Mouse (Mus musculus): ENCODE data around the gene Gm20388. TPM values are rescaled to one million over a fixed set of nuclear protein-coding genes. Genes with fewer than 3 reads are reported as not detected.

Gene Gm20388
- polyA plus RNA-seq, 1 experiment from 2014 or later, result 4.4 TPM

DNA sequence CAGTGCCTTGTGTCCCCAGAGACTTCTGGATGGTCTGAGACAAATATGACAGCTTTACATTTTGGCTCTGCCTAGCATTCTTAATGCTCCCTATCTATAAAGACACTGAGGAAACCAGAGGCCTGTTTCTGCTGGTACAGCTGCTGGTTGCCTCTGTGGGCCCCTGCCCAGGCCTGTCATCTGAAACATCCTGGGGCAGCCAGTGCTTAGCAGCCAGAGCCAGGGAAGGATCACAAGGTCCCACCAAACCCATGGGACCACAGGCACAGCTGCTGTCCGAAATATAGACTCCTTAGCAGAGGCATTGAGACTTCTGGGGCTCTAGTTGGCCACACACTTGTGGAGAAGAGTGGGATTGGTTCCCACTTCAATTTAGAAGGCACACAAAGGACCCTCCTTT lies 2874.1 kb downstream of the Gm20388 start:
- Histone ChIP-seq H3K4me1 (replicated peaks) (no peaks in the 10 kb centered on the region), H3K9me3 (no peaks in the 10 kb centered on the region), H3K4me2 (replicated peaks) (no peak overlapping the region), H3K9ac (replicated peaks) (no peak overlapping the region), H3K36me3 (peaks cover 98% of the 10 kb centered on the region), H3K27ac (no peak overlapping the region), H3K27me3 (no peaks in the 10 kb centered on the region), H3K4me3 (replicated peaks) (no peak overlapping the region)
- 78% methylated on average over 1 of the region's 1 CpGs for WGBS
- no peak for ATAC-seq

DNA sequence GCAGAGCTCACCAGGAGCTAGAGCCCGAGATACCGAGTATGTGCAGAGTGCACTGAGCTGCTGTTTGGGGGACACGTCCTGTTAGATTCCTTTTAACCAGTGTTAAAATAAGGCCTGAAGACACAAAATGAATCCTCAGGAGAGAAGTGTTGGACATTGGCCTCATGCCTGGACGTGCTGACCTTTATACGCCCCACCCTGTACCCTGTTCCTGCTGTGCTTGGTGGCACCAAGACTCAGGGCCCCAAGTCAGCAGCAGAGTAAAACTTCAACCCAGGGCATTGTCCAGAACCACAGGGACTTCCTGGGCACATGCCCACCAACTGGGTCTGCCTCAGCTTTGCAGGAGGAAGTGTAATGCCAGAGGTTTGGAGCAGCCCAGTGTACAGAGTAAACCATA lies 2879.2 kb downstream of the Gm20388 start:
- peaks cover 70% of the 10 kb centered on the region for H3K36me3 ChIP-seq
- ATAC-seq, result no peak
- no peak overlapping the region for H3K9ac ChIP-seq (replicated peaks)
- no peaks in the 10 kb centered on the region for H3K9me3 ChIP-seq
- H3K4me2 ChIP-seq (replicated peaks), result no peak overlapping the region
- H3K27me3 ChIP-seq, result no peaks in the 10 kb centered on the region
- 97% methylated on average over 5 of the region's 5 CpGs for WGBS
- peaks cover 15% of the 10 kb centered on the region for H3K4me1 ChIP-seq (replicated peaks)
- H3K27ac ChIP-seq, result no peak overlapping the region
- H3K4me3 ChIP-seq (replicated peaks), result no peak overlapping the region

DNA sequence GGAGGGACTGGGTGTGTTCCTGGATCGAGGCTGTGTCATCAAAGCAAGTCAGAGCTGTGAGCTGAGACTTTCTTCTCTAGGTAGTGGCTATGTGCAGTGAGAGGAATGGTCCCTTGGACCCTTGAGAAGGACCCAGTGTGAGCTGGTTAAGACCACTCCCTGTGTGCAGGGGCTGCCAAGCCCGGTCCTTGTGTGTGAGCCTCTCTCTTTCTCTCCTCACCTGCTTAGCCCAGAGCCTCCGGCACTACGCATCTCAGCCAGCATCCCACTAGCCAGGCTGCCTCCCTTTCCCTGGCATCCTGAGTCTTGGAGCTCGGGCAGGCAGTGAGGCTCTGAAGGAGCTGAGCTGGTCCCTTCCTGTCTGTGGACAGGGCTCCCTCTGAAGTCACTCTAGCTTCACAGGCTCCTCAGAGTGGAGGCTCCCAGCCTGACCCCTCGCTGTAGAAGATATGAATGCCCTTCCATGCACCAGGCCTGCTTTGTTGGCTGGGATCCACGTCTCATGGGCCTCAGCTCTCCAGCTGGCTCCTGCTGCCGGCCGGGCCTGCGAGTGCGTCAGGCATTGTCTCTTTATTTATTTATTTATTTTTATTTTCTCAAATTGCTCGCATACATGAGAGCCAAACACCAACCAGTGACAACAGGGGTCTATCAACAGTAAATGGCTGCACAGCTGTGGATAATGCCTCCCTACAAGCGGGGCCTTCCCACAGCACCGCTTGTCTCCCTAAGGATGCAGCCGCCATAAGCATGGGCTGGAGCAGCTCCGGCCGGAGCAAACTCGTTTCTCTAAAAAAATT lies 2882.9 kb downstream of the Gm20388 start:
- H3K4me2 ChIP-seq (replicated peaks), result no peak overlapping the region
- H3K9me3 ChIP-seq, result no peaks in the 10 kb centered on the region
- H3K9ac ChIP-seq (replicated peaks), result peak overlapping the region; percentile 28; the same call in 1 of the 2 replicates
- H3K27me3 ChIP-seq, result no peaks in the 10 kb centered on the region
- peaks cover 33% of the 10 kb centered on the region for H3K36me3 ChIP-seq
- H3K4me3 ChIP-seq (replicated peaks), result no peak overlapping the region
- peaks cover 15% of the 10 kb centered on the region for H3K4me1 ChIP-seq (replicated peaks)
- ATAC-seq, result peak; percentile 75
- H3K27ac ChIP-seq, result peak overlapping the region; percentile 86
- WGBS, result 59% methylated on average over 18 of the region's 18 CpGs

DNA sequence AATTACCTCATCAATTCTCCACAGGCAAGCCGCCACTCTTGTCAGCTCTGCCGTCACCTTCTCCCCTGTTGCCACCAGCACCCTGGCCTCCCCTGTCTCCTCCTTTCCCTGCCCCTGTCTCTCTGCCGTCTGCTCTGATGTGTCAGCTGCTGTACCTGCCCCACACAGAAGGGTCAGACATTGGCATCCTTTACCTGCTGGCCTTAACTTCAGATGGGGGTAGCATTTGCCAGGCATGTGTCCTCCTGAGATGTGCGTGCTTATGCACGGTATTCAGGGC lies 2883.5 kb downstream of the Gm20388 start:
- 58% methylated on average over 5 of the region's 5 CpGs for WGBS
- H3K27ac ChIP-seq, result peak overlapping the region; percentile 86
- H3K27me3 ChIP-seq, result no peaks in the 10 kb centered on the region
- H3K9me3 ChIP-seq, result no peaks in the 10 kb centered on the region
- H3K4me3 ChIP-seq (replicated peaks), result no peak overlapping the region
- H3K4me2 ChIP-seq (replicated peaks), result no peak overlapping the region
- H3K9ac ChIP-seq (replicated peaks), result peak overlapping the region; percentile 40; the same call in 1 of the 2 replicates
- ATAC-seq, result peak; percentile 52
- peaks cover 15% of the 10 kb centered on the region for H3K4me1 ChIP-seq (replicated peaks)
- peaks cover 28% of the 10 kb centered on the region for H3K36me3 ChIP-seq

DNA sequence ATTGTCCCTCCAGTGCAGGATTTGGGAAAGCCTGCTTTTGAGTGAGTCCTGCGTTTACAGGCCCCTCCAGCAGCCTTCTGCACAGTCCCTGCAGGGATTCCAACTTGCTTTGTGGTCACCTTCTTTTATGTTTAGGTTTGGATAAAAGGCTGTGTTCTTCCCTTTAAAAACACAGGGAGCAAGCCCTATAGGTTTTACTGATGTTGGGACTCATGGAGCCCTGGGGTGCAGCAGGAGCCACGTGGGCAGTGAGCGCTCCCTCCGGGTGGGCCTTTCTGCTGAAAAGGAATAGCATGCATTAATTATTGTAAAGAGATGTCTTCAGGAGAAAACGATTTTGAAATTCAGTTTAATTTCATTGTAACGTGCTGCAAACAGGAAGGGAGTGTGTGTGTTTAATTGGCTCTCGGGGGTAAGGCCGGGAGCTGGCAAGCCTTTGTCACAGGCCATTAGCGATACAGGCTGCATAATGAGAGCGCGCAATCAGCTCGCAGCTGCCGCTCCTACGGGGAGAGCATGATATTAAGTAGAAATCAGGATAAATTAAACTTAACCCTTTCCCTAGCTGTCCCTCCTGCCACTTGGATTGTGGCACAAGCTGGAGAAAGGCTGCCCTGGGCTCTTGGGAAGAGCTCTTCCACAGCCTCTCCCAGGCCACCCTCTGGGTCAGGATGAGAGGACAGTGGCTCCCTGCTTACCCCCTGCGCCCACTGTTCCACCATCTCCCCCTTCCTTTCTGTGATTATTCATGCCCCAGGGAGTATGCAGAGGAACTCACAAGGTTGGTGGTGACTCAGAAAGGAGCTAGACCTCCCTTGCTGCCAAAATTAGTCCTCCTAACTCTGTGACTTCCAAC lies 2893.5 kb downstream of the Gm20388 start:
- 8% methylated on average over 15 of the region's 15 CpGs for WGBS
- H3K9me3 ChIP-seq, result no peaks in the 10 kb centered on the region
- H3K36me3 ChIP-seq, result no peaks in the 10 kb centered on the region; the same call in 1 of the 2 replicates
- ATAC-seq, result peak; percentile 90
- H3K9ac ChIP-seq (replicated peaks), result peak overlapping the region; percentile 21; the same call in 1 of the 2 replicates
- H3K4me1 ChIP-seq (replicated peaks), result peaks cover 62% of the 10 kb centered on the region
- peak overlapping the region; percentile 92 for H3K27ac ChIP-seq
- H3K27me3 ChIP-seq, result no peaks in the 10 kb centered on the region
- peak overlapping the region; percentile 33 for H3K4me2 ChIP-seq (replicated peaks)
- H3K4me3 ChIP-seq (replicated peaks), result no peak overlapping the region

DNA sequence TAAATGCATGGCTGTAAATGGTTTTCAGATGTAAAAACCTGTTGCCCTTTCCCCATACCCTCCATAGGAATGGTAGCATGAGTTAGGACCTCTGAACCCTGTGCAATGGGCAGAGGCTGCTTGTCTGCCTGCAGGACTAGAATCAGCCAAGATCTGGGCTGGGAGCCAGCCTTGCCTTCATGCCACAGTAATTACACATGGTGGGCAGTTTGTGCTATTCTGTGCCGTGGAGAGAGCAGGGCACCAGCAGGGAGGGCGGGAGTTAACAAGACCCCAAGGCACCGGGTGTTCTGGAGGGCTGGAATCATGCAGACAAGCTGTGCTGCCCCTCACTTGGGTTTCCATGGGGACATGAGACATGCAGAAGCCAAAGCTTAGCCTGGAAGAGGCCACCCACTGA lies 2894.7 kb downstream of the Gm20388 start:
- Histone ChIP-seq H3K9me3 (no peaks in the 10 kb centered on the region), H3K27me3 (no peaks in the 10 kb centered on the region), H3K4me2 (replicated peaks) (no peak overlapping the region; the same call in 1 of the 2 replicates), H3K9ac (replicated peaks) (no peak overlapping the region), H3K4me3 (replicated peaks) (no peak overlapping the region), H3K36me3 (no peaks in the 10 kb centered on the region), H3K27ac (peak overlapping the region; percentile 92), H3K4me1 (replicated peaks) (peaks cover 63% of the 10 kb centered on the region)
- ATAC-seq, result 0 out of 2 replicates have a peak, but pooled peaks have one; percentile 7
- 29% methylated on average over 3 of the region's 3 CpGs for WGBS

DNA sequence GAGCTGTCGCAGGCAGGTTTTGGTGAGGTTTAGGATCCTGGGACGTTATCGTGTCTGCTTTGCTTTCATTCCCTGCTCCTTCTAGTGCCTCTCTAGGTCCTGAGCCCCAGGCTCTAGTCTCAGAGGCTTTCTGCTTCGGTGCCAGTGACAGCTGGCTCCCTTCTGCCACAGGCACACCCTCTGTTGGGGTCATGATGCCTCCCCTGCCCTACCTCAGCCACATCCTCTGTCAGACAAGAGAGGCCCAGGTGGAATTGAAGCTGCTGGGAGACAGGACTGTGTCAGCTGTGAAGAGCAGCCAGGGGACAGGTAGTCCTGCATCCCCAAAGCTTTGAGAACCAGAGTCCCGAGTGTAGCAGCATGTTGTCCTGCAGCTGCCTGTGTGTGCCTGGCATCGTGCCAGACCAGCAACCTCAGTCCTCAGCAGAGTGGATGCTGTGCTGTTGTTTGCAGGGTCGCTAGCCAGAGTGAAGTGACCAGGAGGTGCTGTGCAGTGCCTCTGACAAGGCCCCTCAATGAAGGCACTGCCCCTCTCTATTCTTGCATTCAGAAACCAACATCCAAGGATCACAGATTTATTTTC lies 2896.4 kb downstream of the Gm20388 start:
- 42% methylated on average over 7 of the region's 7 CpGs for WGBS
- Histone ChIP-seq H3K4me3 (replicated peaks) (no peak overlapping the region), H3K27ac (peak overlapping the region; percentile 92), H3K9ac (replicated peaks) (0 out of 2 replicates have a peak overlapping the region, but pooled peaks have one; percentile 39), H3K4me2 (replicated peaks) (no peak overlapping the region), H3K27me3 (no peaks in the 10 kb centered on the region), H3K4me1 (replicated peaks) (peaks cover 80% of the 10 kb centered on the region), H3K36me3 (no peaks in the 10 kb centered on the region), H3K9me3 (no peaks in the 10 kb centered on the region)
- no peak for ATAC-seq

DNA sequence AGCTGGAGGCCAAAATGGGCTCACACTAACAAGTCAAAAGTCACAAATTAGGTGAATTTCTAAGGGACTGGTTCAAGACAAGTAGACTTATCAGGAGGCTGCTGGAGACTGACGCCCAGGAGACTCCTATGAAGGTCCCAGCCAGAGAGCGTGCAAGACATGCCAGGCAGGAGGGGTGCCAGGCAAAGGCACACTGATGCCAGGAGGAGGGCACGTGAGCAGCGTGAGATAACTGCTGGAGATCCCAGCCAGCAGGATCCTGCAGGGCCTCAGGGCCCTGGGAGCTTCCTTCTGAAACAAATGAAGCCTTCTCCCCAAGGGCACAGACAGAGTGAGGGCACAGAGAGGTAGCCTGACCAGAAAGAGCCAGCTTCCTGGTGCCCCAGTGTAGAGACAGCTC lies 2897.3 kb downstream of the Gm20388 start:
- ATAC-seq, result no peak
- no peak overlapping the region for H3K4me3 ChIP-seq (replicated peaks)
- no peak overlapping the region for H3K9ac ChIP-seq (replicated peaks)
- no peaks in the 10 kb centered on the region for H3K9me3 ChIP-seq
- H3K27ac ChIP-seq, result peak overlapping the region; percentile 92
- no peak overlapping the region for H3K4me2 ChIP-seq (replicated peaks)
- H3K4me1 ChIP-seq (replicated peaks), result peaks cover 82% of the 10 kb centered on the region
- no peaks in the 10 kb centered on the region for H3K36me3 ChIP-seq
- no peaks in the 10 kb centered on the region for H3K27me3 ChIP-seq
- WGBS, result 77% methylated on average over 4 of the region's 4 CpGs

DNA sequence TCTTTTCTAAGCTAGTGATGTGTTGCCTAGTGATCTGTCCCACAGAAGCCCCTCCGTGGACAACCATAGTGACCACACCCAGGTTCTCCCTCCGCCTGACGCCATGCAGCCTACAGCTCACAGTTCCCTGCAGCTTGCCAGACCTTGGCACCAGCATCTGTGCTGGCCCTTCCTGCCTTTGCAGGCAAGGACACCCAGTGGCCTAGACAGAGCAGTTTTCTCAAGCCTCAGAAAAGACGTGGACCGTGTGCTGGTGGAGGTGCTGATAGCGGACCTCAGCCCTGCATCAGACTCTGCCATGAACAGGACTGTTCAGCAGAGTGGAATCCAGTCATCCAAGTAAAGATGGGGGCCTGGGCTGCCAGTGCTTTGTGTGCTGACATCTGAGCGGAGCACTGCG lies 2899.7 kb downstream of the Gm20388 start:
- H3K9ac ChIP-seq (replicated peaks), result no peak overlapping the region
- H3K27me3 ChIP-seq, result 0 out of 2 replicates have a peak, but pooled peaks cover 3% of the 10 kb centered on the region
- no peak overlapping the region for H3K4me3 ChIP-seq (replicated peaks)
- no peaks in the 10 kb centered on the region for H3K9me3 ChIP-seq
- ATAC-seq, result no peak
- 0 out of 2 replicates have a peak, but pooled peaks cover 6% of the 10 kb centered on the region for H3K36me3 ChIP-seq
- H3K27ac ChIP-seq, result peak overlapping the region; percentile 27; the same call in 1 of the 2 replicates
- 82% methylated on average over 8 of the region's 8 CpGs for WGBS
- no peak overlapping the region for H3K4me2 ChIP-seq (replicated peaks)
- H3K4me1 ChIP-seq (replicated peaks), result peaks cover 80% of the 10 kb centered on the region

DNA sequence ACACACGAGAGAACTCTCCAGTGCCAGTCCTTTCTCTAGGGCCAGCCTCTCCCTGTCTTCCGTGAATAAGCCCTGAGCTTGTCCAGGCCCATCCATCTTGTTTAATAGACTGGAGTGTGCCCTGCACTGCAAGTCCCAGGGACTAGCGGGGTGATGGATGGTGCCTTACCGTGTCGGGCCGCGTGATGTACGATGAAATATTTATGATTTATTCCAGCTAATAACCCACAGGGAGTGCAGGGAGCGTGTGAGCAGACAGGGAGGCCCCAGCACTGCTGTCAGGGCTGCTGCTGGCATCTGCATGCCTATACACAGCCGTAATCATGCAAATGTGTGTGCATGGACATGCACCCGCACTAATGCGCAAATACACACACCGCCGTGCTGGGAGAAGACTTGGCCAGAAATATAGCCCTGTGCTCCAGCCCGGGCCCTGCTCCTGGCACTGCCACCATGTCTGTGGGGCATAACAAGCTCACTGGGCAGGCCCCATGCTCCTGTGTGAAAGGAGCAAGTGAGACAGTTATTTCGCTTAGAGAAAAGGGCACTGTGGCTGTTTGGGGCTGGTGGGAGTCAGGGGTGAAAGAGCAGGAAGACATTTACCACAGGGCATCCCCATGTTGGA lies 2901.3 kb downstream of the Gm20388 start:
- Histone ChIP-seq H3K4me1 (replicated peaks) (peaks cover 66% of the 10 kb centered on the region), H3K36me3 (0 out of 2 replicates have a peak, but pooled peaks cover 6% of the 10 kb centered on the region), H3K9me3 (no peaks in the 10 kb centered on the region), H3K4me2 (replicated peaks) (no peak overlapping the region), H3K27ac (peak overlapping the region; percentile 64), H3K4me3 (replicated peaks) (no peak overlapping the region), H3K27me3 (0 out of 2 replicates have a peak, but pooled peaks cover 3% of the 10 kb centered on the region), H3K9ac (replicated peaks) (0 out of 2 replicates have a peak overlapping the region, but pooled peaks have one; percentile 24)
- WGBS, result 74% methylated on average over 16 of the region's 16 CpGs
- ATAC-seq, result peak; percentile 60

DNA sequence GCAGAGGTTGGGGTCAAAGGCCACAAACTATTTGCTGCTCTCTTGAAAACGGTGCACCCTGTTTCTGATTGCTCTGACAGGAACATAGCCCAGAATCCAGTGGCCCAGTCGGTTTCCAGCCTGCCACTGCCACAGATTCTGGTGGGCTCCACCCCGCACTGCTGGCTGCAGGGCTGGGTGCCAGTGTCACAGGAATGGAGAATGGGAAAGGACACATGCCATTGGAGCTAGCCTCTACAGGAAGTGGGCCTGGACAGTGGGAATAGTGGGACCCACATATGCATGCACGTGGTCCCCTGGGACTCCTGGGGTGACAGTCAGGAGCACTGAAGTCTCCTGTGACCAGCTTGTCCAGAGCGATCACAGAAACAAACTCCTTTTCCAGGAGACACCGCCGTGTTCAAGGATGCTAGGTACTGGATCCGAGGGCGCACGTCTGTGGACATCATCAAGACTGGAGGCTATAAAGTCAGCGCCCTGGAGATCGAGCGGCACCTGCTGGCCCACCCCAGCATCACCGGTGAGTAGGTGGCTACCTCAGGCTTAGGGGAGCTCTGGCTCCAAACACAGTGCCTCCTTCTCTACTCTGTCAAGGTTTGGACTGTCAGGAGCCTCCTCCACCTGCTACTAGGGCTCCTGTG lies 2902.1 kb downstream of the Gm20388 start:
- WGBS, result 79% methylated on average over 14 of the region's 14 CpGs
- Histone ChIP-seq H3K9me3 (no peaks in the 10 kb centered on the region), H3K9ac (replicated peaks) (0 out of 2 replicates have a peak overlapping the region, but pooled peaks have one; percentile 23), H3K4me1 (replicated peaks) (peaks cover 66% of the 10 kb centered on the region), H3K36me3 (0 out of 2 replicates have a peak, but pooled peaks cover 6% of the 10 kb centered on the region), H3K27me3 (0 out of 2 replicates have a peak, but pooled peaks cover 3% of the 10 kb centered on the region), H3K4me3 (replicated peaks) (no peak overlapping the region), H3K4me2 (replicated peaks) (no peak overlapping the region), H3K27ac (peak overlapping the region; percentile 64; the same call in 1 of the 2 replicates)
- ATAC-seq, result 0 out of 2 replicates have a peak, but pooled peaks have one; percentile 10

All from midbrain, embryonic 13.5 days (tissue).